Mouse (Mus musculus): ENCODE results near the gene Pfn2.

- no peak for TF ChIP-seq POLR2A (IDR thresholded peaks at IDR 0.05; ENCODE audit: low read depth, low read length)
- TF ChIP-seq CTCF (IDR thresholded peaks at IDR 0.05; ENCODE audit: extremely low read depth, insufficient read depth, insufficient read length, insufficient replicate concordance): no peak
Measured at GRCm38 (mm10) chr3:57836911-57837310, 11.0 kb downstream of the Pfn2 start.

All from spleen, adult 2 months (tissue).